Mouse (Mus musculus): ENCODE measurements around the gene C2cd6. TPM values are rescaled to one million over a fixed set of nuclear protein-coding genes. Genes with fewer than 3 reads are reported as not detected.

Gene C2cd6
- not detected in 2 replicates for polyA plus RNA-seq (2015; fragmentation: Nextera tagmentation; extraction: Ambion mirVana)

DNA sequence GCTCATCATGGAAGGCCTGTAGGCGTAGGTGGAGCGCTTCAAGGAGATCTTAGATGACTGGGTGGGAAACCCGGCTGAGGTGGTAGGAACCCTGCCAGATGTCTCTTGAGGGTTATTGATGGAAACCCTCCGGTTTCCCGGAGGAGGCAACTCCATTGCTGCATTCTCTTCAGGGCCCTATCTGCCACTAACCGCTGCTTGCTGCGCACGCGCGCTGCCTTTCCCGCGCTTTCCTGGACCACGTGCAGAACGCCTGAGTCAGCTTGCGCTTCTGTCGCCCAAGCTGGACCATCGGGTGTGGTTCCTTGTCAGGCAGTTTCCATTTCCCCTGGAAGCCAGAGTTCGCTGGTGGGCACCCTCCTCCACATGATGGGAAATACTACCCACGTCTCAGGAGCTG is at the start of gene C2cd6:
C2cd6 (minus strand) TSS at position 196 of the 400 bp plus-strand sequence.
- H3K4me2 ChIP-seq (ENCODE audit: low read depth, low read length) = no peak within 1 kb of the TSS
- 90% methylated on average over 19 of the region's 19 CpGs for WGBS (ENCODE audit: insufficient replicate concordance)
- ATAC-seq (no peak), DNase-seq (no peak)
- no peaks in the 10 kb centered on the region for H3K4me1 ChIP-seq (ENCODE audit: insufficient read depth)
- H3K27ac ChIP-seq (ENCODE audit: low read depth) = no peak within 1 kb of the TSS
- no peak within 1 kb of the TSS for H3K9ac ChIP-seq (replicated peaks)
- no peaks in the 10 kb centered on the region for H3K27me3 ChIP-seq (ENCODE audit: insufficient read depth, low read length)
- no peaks in the 10 kb centered on the region for H3K36me3 ChIP-seq (replicated peaks; ENCODE audit: insufficient read depth, low read length)
- TF ChIP-seq EP300 (IDR thresholded peaks at IDR 0.05; ENCODE audit: low read depth) = no peak
- no peak for TF ChIP-seq CTCF (IDR thresholded peaks at IDR 0.05; ENCODE audit: low read depth)
- H3K9me3 ChIP-seq (ENCODE audit: low read length) = no peaks in the 10 kb centered on the region
- H3K4me3 ChIP-seq (ENCODE audit: low read depth, low read length) = no peak within 1 kb of the TSS

DNA sequence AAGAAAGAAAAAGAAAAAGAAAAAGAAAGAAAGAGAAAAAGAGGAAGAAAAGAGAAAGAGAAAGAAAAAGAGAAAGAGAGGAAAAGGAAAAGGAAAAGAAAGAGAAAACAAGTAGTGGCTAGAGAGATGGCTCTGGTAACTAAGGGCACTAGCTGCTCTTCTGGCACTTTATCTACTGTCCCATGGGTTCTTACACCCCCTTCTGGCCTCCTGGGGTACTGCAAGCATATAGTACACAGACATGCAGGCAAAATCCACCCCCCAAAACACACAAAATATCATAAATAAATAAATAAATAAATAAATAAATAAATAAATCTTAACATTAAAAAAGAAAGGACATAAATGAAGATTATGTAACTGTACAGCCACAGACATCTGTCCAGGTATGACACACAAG is 48.1 kb upstream of the C2cd6 start:
- no peak overlapping the region for H3K9ac ChIP-seq (replicated peaks)

GRCm38 (mm10) chr1:59134419-59134818 is 39.7 kb upstream of the C2cd6 start:
- no peaks in the 10 kb centered on the region for H3K9me3 ChIP-seq (ENCODE audit: low read length)
- no peak overlapping the region for H3K4me3 ChIP-seq (ENCODE audit: low read depth, low read length)
- H3K36me3 ChIP-seq (replicated peaks; ENCODE audit: insufficient read depth, low read length) = no peaks in the 10 kb centered on the region
- no peak for DNase-seq
- no peak for ATAC-seq
- H3K27me3 ChIP-seq (ENCODE audit: insufficient read depth, low read length) = no peaks in the 10 kb centered on the region
- no peak overlapping the region for H3K27ac ChIP-seq (ENCODE audit: low read depth)
- H3K4me2 ChIP-seq (ENCODE audit: low read depth, low read length) = no peak overlapping the region
- 59% methylated on average over 5 of the region's 5 CpGs for WGBS (ENCODE audit: insufficient replicate concordance)
- no peaks in the 10 kb centered on the region for H3K4me1 ChIP-seq (ENCODE audit: insufficient read depth)
- no peak for TF ChIP-seq EP300 (IDR thresholded peaks at IDR 0.05; ENCODE audit: low read depth)
- TF ChIP-seq CTCF (IDR thresholded peaks at IDR 0.05; ENCODE audit: low read depth) = no peak
- H3K9ac ChIP-seq (replicated peaks) = no peak overlapping the region

More for the DNA sequence above, 48.1 kb upstream of the C2cd6 start:
- ATAC-seq (no peak), DNase-seq (peak; percentile 79)
- Histone ChIP-seq H3K4me2 (ENCODE audit: low read depth, low read length) (no peak overlapping the region), H3K9me3 (ENCODE audit: low read length) (no peaks in the 10 kb centered on the region), H3K36me3 (replicated peaks; ENCODE audit: insufficient read depth, low read length) (no peaks in the 10 kb centered on the region), H3K4me3 (ENCODE audit: low read depth, low read length) (no peak overlapping the region), H3K27ac (ENCODE audit: low read depth) (no peak overlapping the region), H3K4me1 (ENCODE audit: insufficient read depth) (no peaks in the 10 kb centered on the region), H3K27me3 (ENCODE audit: insufficient read depth, low read length) (no peaks in the 10 kb centered on the region)
- no peak for TF ChIP-seq EP300 (IDR thresholded peaks at IDR 0.05; ENCODE audit: low read depth)
- peak; percentile 87 for TF ChIP-seq CTCF (IDR thresholded peaks at IDR 0.05; ENCODE audit: low read depth)

DNA sequence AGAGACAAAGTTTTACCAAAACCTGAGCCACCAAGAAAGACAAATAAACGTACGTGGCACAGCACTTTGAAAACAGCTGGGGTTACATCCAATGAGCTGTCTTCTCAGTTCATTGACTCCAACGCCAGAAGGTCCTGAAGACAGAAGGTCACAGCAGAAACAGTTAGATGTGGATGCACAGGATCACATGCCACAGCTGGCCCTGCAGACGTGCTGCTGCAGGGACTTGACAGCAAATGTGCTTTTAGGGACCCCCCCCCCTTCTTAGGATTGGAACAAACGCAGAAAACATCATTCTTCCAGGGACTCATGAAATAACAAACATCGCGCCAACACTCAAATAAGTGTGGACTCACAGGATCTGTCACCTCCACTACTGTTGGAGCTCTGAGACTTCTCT is 34.2 kb upstream of the C2cd6 start:
- DNase-seq = no peak
- no peaks in the 10 kb centered on the region for H3K36me3 ChIP-seq (replicated peaks; ENCODE audit: insufficient read depth, low read length)
- 67% methylated on average over 7 of the region's 7 CpGs for WGBS (ENCODE audit: insufficient replicate concordance)
- H3K9me3 ChIP-seq (ENCODE audit: low read length) = no peaks in the 10 kb centered on the region
- TF ChIP-seq CTCF (IDR thresholded peaks at IDR 0.05; ENCODE audit: low read depth) (no peak), EP300 (IDR thresholded peaks at IDR 0.05; ENCODE audit: low read depth) (no peak)
- no peaks in the 10 kb centered on the region for H3K4me1 ChIP-seq (ENCODE audit: insufficient read depth)
- no peak overlapping the region for H3K4me3 ChIP-seq (ENCODE audit: low read depth, low read length)
- no peak overlapping the region for H3K4me2 ChIP-seq (ENCODE audit: low read depth, low read length)
- no peak for ATAC-seq
- H3K27me3 ChIP-seq (ENCODE audit: insufficient read depth, low read length) = no peaks in the 10 kb centered on the region
- no peak overlapping the region for H3K27ac ChIP-seq (ENCODE audit: low read depth)
- H3K9ac ChIP-seq (replicated peaks) = no peak overlapping the region

GRCm38 (mm10) chr1:59125558-59125957 is 30.9 kb upstream of the C2cd6 start:
- no peak overlapping the region for H3K27ac ChIP-seq (ENCODE audit: low read depth)
- no peak overlapping the region for H3K4me2 ChIP-seq (ENCODE audit: low read depth, low read length)
- no peak overlapping the region for H3K4me3 ChIP-seq (ENCODE audit: low read depth, low read length)
- no peaks in the 10 kb centered on the region for H3K9me3 ChIP-seq (ENCODE audit: low read length)
- H3K36me3 ChIP-seq (replicated peaks; ENCODE audit: insufficient read depth, low read length) = no peaks in the 10 kb centered on the region
- no peaks in the 10 kb centered on the region; the same call in 1 of the 2 replicates for H3K4me1 ChIP-seq (ENCODE audit: insufficient read depth)
- no peak for TF ChIP-seq CTCF (IDR thresholded peaks at IDR 0.05; ENCODE audit: low read depth)
- TF ChIP-seq EP300 (IDR thresholded peaks at IDR 0.05; ENCODE audit: low read depth) = no peak
- DNase-seq (no peak), ATAC-seq (no peak)
- H3K27me3 ChIP-seq (ENCODE audit: insufficient read depth, low read length) = no peaks in the 10 kb centered on the region
- WGBS (ENCODE audit: insufficient replicate concordance) = 65% methylated on average over 5 of the region's 5 CpGs
- no peak overlapping the region for H3K9ac ChIP-seq (replicated peaks)

DNA sequence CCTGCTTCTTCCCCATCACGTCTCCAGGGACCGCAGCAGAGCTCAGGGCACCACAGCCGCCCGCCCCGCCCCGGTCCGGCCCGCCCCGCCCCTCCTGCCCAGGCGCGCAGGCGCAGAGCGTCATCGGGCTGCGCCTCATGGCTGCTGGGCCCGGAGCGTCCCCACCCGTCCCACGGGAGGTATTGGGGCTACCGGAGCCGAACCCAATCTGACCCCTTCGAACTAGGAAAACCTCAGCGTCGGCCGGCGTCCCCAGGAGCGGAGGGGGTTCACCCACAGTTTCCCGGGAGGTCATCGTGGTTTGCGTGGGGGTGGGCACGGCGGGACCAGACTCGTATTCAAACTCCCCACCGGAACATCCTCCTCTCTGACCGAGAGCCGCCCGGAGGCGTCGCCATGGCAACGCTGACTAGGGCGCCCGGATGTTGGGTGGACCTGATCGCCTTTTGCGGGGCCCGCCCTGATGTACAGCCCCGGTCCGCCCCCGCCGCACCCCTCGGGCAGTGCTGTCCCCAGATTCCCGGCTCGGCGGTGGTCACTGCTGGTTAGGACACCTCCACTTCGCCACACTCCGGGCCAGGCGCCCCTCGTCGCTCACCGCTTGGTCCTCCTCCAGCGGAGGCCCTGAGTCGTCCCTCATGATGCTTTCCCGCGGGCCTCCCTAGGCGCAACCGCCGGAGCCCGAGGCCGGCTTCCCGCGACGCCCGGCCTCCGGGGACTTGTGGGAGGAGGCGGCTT is 25.2 kb upstream of the C2cd6 start, which contains the start of gene Tmem237:
Tmem237 (minus strand) TSS at position 689 of the 738 bp plus-strand sequence.
- Histone ChIP-seq H3K9me3 (ENCODE audit: low read length) (no peaks in the 10 kb centered on the region), H3K9ac (replicated peaks) (peak within 1 kb of the TSS; percentile 70), H3K4me1 (ENCODE audit: insufficient read depth) (peaks cover 7% of the 10 kb centered on the region; the same call in 1 of the 2 replicates), H3K27me3 (ENCODE audit: insufficient read depth, low read length) (no peaks in the 10 kb centered on the region), H3K4me2 (ENCODE audit: low read depth, low read length) (peak within 1 kb of the TSS; percentile 91), H3K4me3 (ENCODE audit: low read depth, low read length) (peak within 1 kb of the TSS; percentile 85), H3K27ac (ENCODE audit: low read depth) (peak within 1 kb of the TSS; percentile 23; the same call in 1 of the 2 replicates), H3K36me3 (replicated peaks; ENCODE audit: insufficient read depth, low read length) (no peaks in the 10 kb centered on the region)
- DNase-seq = peak; percentile 92
- ATAC-seq = peak; percentile 99
- TF ChIP-seq CTCF (IDR thresholded peaks at IDR 0.05; ENCODE audit: low read depth) (peak; percentile 11; the same call in 1 of the 2 replicates), EP300 (IDR thresholded peaks at IDR 0.05; ENCODE audit: low read depth) (no peak)
- WGBS (ENCODE audit: insufficient replicate concordance) = under 1% methylated on average over 74 of the region's 74 CpGs
